7 mouse cellular contexts compared by ENCODE assay signal in genomic region chr2:3283602-3284472, GRCm38 (mm10). TPM values are rescaled to one million over a fixed set of nuclear protein-coding genes. Genes with fewer than 3 reads are reported as not detected.
A peak's percentile ranks its signal among the peaks of the same experiment; 100 is the strongest.
DNase-seq lines count a peak whose midpoint lies in the region; ATAC-seq lines count a peak whose summit lies in the region.

Gene Nmt2, plus strand, starts transcription at chr2:3284212.

- peak; percentile 100 for DNase-seq in adrenal gland, adult 2 months
- DNase-seq in embryo, embryonic 11.5 days (ENCODE audit: low read depth, low spot score), result peak; percentile 100
- peak; percentile 97 to 100 for DNase-seq in gastrocnemius, postnatal 36 days
- peak; percentile 99 for DNase-seq in left cerebral cortex, postnatal 25 days (ENCODE audit: low spot score in 2 of 2)
- peak; percentile 100 for DNase-seq in midbrain, embryonic 10.5 days (ENCODE audit: low spot score)
- DNase-seq in right cerebral cortex, postnatal 4 days, result peak; percentile 99

- H3K9me3 ChIP-seq in intestine, embryonic 15.5 days, result no peaks in the 10 kb centered on the region
- H3K9me3 ChIP-seq in midbrain, embryonic 10.5 days (replicated peaks), result no peaks in the 10 kb centered on the region

- intact Hi-C loops in gastrocnemius, postnatal 36 days (cut with DNase I), result loop anchor here (5.0 kb wide), 1 partner anchor 48 kb away; the partner anchor contains the start of gene Rpp38
- intact Hi-C loops in left cerebral cortex, postnatal 25 days (cut with DNase I), result loop anchor here (1.0 to 5.0 kb wide), 4 partner anchors 48 to 167 kb away; partner anchors contain the start of gene Rpp38

- peak; percentile 97 for ATAC-seq in intestine, embryonic 15.5 days

- peak within 1 kb of the TSS; percentile 88 for H3K4me2 ChIP-seq in intestine, embryonic 15.5 days (replicated peaks)

- H3K27ac ChIP-seq in intestine, embryonic 15.5 days, result peak within 1 kb of the TSS; percentile 90
- H3K27ac ChIP-seq in midbrain, embryonic 10.5 days (replicated peaks), result peak within 1 kb of the TSS; percentile 91

- H3K4me3 ChIP-seq in intestine, embryonic 15.5 days (replicated peaks), result peak within 1 kb of the TSS; percentile 77
- peak within 1 kb of the TSS; percentile 82 for H3K4me3 ChIP-seq in midbrain, embryonic 10.5 days

- H3K9ac ChIP-seq in intestine, embryonic 15.5 days, result peak within 1 kb of the TSS; percentile 78

- H3K27me3 ChIP-seq in intestine, embryonic 15.5 days (replicated peaks), result no peaks in the 10 kb centered on the region
- H3K27me3 ChIP-seq in midbrain, embryonic 10.5 days (ENCODE audit: low read depth, poor library complexity, severe bottlenecking), result no peaks in the 10 kb centered on the region

- under 1% methylated on average over 87 of the region's 88 CpGs for WGBS in intestine, embryonic 15.5 days
- under 1% methylated on average over 87 of the region's 88 CpGs for WGBS in midbrain, embryonic 10.5 days

- no peaks in the 10 kb centered on the region for H3K36me3 ChIP-seq in intestine, embryonic 15.5 days
- H3K36me3 ChIP-seq in midbrain, embryonic 10.5 days, result no peaks in the 10 kb centered on the region

- H3K4me1 ChIP-seq in intestine, embryonic 15.5 days (replicated peaks), result 0 out of 2 replicates have a peak, but pooled peaks cover 3% of the 10 kb centered on the region
- H3K4me1 ChIP-seq in midbrain, embryonic 10.5 days, result peaks cover 21% of the 10 kb centered on the region

RNA-seq across cellular contexts. Expression of gene Nmt2, which starts in this region (rescaled TPM):
- total RNA-seq in adrenal gland, adult 2 months (2021), result 10 to 100 TPM; 42.6 to 69.1 TPM
- polyA plus RNA-seq in adrenal gland, adult 2 months (2012; rRNA removed), result 7.9 and 9.2 TPM in 2 replicates
- total RNA-seq in gastrocnemius, postnatal 36 days (2021), result 1 to 10 TPM; 8.2 to 9.0 TPM
- polyA plus RNA-seq in intestine, embryonic 15.5 days (2015; fragmentation: Nextera tagmentation; extraction: Ambion mirVana), result 39.7 and 44.3 TPM in 2 replicates
- 10 to 100 TPM; 90.4 to 95.3 TPM for total RNA-seq in left cerebral cortex, postnatal 25 days (2021)
- polyA plus RNA-seq in midbrain, embryonic 10.5 days (2016; fragmentation: Nextera tagmentation; extraction: Ambion mirVana), result 67.1 and 68.4 TPM in 2 replicates

Comparison
In these comparisons a context has a peak if more than half of its experiments do, and no peak if none do; other contexts are left out.
1. Peak in every context shown above with its lines: DNase-seq, ATAC-seq, H3K4me3 ChIP-seq and H3K27ac ChIP-seq.
2. RNA of gene Nmt2 (total RNA-seq): 90.4 to 95.3 TPM in left cerebral cortex, postnatal 25 days and 42.6 to 69.1 TPM in adrenal gland, adult 2 months; 8.2 to 9.0 TPM in gastrocnemius, postnatal 36 days; every median in the first group is over 4 times any median in the second.